In genomic region chr1:133046441-133046931, GRCm38 (mm10) we compare ENCODE assay signal across 8 mouse cellular contexts. TPM values are rescaled to one million over a fixed set of nuclear protein-coding genes. Genes with fewer than 3 reads are reported as not detected.
A peak's percentile ranks its signal among the peaks of the same experiment; 100 is the strongest.
DNase-seq lines count a peak whose midpoint lies in the region; ATAC-seq and TF ChIP-seq lines count a peak whose summit lies in the region.

No protein-coding gene starts in this region.

- H3K9me3 ChIP-seq in intestine, embryonic 14.5 days (ENCODE audit: control insufficient read depth, low read length): no peaks in the 10 kb centered on the region

- H3K27me3 ChIP-seq in intestine, embryonic 14.5 days (replicated peaks; ENCODE audit: control insufficient read depth, insufficient read depth, low read length): no peaks in the 10 kb centered on the region

- peak overlapping the region; percentile 85 for H3K27ac ChIP-seq in intestine, embryonic 14.5 days (ENCODE audit: low read depth)

- peak overlapping the region; percentile 96 for H3K9ac ChIP-seq in intestine, embryonic 14.5 days (ENCODE audit: low read length)

- DNase-seq in lung, adult 2 months: peak; percentile 51
- DNase-seq in lung, adult 18-20 months: no peak
- DNase-seq in brain, adult 2 months (ENCODE audit: low read depth, low spot score): peak; percentile 72
- DNase-seq in forelimb bud, embryonic 11.5 days (ENCODE audit: low read depth, low spot score): peak; percentile 37
- DNase-seq in intestine, embryonic 14.5 days (ENCODE audit: low spot score): peak; percentile 82
- DNase-seq in lung, postnatal 10 days: peak; percentile 47
- peak; percentile 46 for DNase-seq in right cerebral cortex, postnatal 4 days
- DNase-seq in layer of hippocampus, adult 8-10 months (ENCODE audit: low spot score in 2 of 2): no peak

- H3K36me3 ChIP-seq in intestine, embryonic 14.5 days (ENCODE audit: control insufficient read depth, insufficient read depth, low read length): no peaks in the 10 kb centered on the region

- peaks cover 8% of the 10 kb centered on the region; the same call in 1 of the 2 replicates for H3K4me1 ChIP-seq in lung, adult 2 months (ENCODE audit: control insufficient read depth, insufficient read depth, low read length)
- peaks cover 22% of the 10 kb centered on the region for H3K4me1 ChIP-seq in intestine, embryonic 14.5 days (replicated peaks; ENCODE audit: control insufficient read depth, insufficient read depth, low read length)

- under 1% methylated on average over 40 of the region's 40 CpGs for WGBS in lung, adult 2 months
- WGBS in intestine, embryonic 14.5 days: under 1% methylated on average over 38 of the region's 40 CpGs

- TF ChIP-seq POLR2A in lung, adult 2 months (IDR thresholded peaks at IDR 0.05; ENCODE audit: borderline replicate concordance, extremely low read depth, low read depth, low read length): no peak

- TF ChIP-seq CTCF in lung, adult 2 months (IDR thresholded peaks at IDR 0.05; ENCODE audit: insufficient read depth, low read length): no peak

- peak overlapping the region; percentile 69 for H3K4me3 ChIP-seq in lung, adult 2 months (replicated peaks; ENCODE audit: extremely low read depth, low read depth, low read length)
- H3K4me3 ChIP-seq in intestine, embryonic 14.5 days (ENCODE audit: low read depth, low read length): peak overlapping the region; percentile 83

- H3K4me2 ChIP-seq in intestine, embryonic 14.5 days (ENCODE audit: low read length): peak overlapping the region; percentile 84

- ATAC-seq in intestine, embryonic 14.5 days (replicated peaks; ENCODE audit: low FRiP score, low TSS enrichment, low read depth): peak; percentile 61

RNA-seq across cellular contexts. Expression of gene Pik3c2b, which starts 1.0 kb away (rescaled TPM):
- 10.1 and 11.9 TPM in 2 replicates for polyA plus RNA-seq in lung, adult 2 months (2012; rRNA removed)
- 9.8 and 11.4 TPM in 2 replicates for polyA plus RNA-seq in intestine, embryonic 14.5 days (2014; fragmentation: Nextera tagmentation; extraction: Ambion mirVana)
- total RNA-seq in layer of hippocampus, adult 8-10 months (2022): 10 to 100 TPM; 15.9 to 17.6 (median 16.4) TPM

RNA-seq across cellular contexts. Expression of gene Mdm4, which starts 16.1 kb away (rescaled TPM):
- polyA plus RNA-seq in lung, adult 2 months (2012; rRNA removed): 28.8 and 45.9 TPM in 2 replicates
- 49.7 TPM in 2 replicates for polyA plus RNA-seq in intestine, embryonic 14.5 days (2014; fragmentation: Nextera tagmentation; extraction: Ambion mirVana)
- 100 to 1,000 TPM in 1 of 4 experiments, 10 to 100 TPM in 3; 86.9 to 117 (median 95.4) TPM for total RNA-seq in layer of hippocampus, adult 8-10 months (2022)

Comparison
In these comparisons a context has a peak if more than half of its experiments do, and no peak if none do; other contexts are left out.
1. DNase-seq: peak in lung, adult 2 months (single experiment), brain, adult 2 months (single experiment), forelimb bud, embryonic 11.5 days (single experiment), intestine, embryonic 14.5 days (single experiment), lung, postnatal 10 days (single experiment) and right cerebral cortex, postnatal 4 days (single experiment); none in lung, adult 18-20 months (0 of 2) and layer of hippocampus, adult 8-10 months (0 of 2).